Mouse (Mus musculus) kidney, embryonic 16.5 days (tissue): ENCODE measurements around the gene 5530401A14Rik. TPM values are rescaled to one million over a fixed set of nuclear protein-coding genes. Genes with fewer than 3 reads are reported as not detected.

ENCODE experiments used
- ATAC-seq: fragments of 200-750 bp; cut with Nextera tagmentation; 2 replicates; pipeline ENCODE4 v1.8.0; 2017; ENCODE audit warnings: moderate TSS enrichment; ENCODE audit not compliant: low FRiP score, low TSS enrichment
- H3K27ac ChIP-seq: fragments of 300-500 bp; sonication (generic); 2 replicates; pipeline ENCODE4 v1.5.1; 2014; ENCODE audit warnings: low read length
- H3K27me3 ChIP-seq: fragments of 300-500 bp; sonication (generic); 2 replicates; pipeline ENCODE4 v1.6.1; 2014; ENCODE audit warnings: low read length, control low read depth, mixed read lengths; ENCODE audit not compliant: insufficient read depth
- H3K36me3 ChIP-seq: fragments of 300-500 bp; sonication (generic); 2 replicates; pipeline ENCODE4 v1.6.1; 2014; ENCODE audit warnings: low read length, control low read depth, mixed read lengths; ENCODE audit not compliant: insufficient read depth
- H3K4me1 ChIP-seq: fragments of 300-500 bp; sonication (generic); 2 replicates; pipeline ENCODE4 v1.6.1; 2014; ENCODE audit warnings: low read length, control low read depth, mixed read lengths; ENCODE audit not compliant: insufficient read depth
- H3K4me2 ChIP-seq: fragments of 300-500 bp; sonication (generic); replicated peaks from 2 replicates; pipeline ENCODE4 v1.6.1; 2014; ENCODE audit warnings: low read depth, low read length
- H3K4me3 ChIP-seq: fragments of 300-500 bp; sonication (generic); 2 replicates; pipeline ENCODE4 v1.5.1; 2014; ENCODE audit warnings: mild to moderate bottlenecking, low read length
- H3K9ac ChIP-seq: fragments of 300-500 bp; sonication (generic); replicated peaks from 2 replicates; pipeline ENCODE4 v1.6.1; 2014; ENCODE audit warnings: low read length
- H3K9me3 ChIP-seq: fragments of 300-500 bp; sonication (generic); 2 replicates; pipeline ENCODE4 v1.6.1; 2016; ENCODE audit warnings: low read length, control low read depth
- WGBS: fragments of 180-500 bp; shearing (Covaris S2); extraction: QIAGEN DNeasy Blood & Tissue Kit; methylation state at CpG from one replicate; pipeline ENCODE4 v1.1.7; 2014; 5-methylcytosine and 5-hydroxymethylcytosine counted together
- polyA plus RNA-seq: library from polyadenylated mRNA; unstranded; fragments of >200 nt; fragmentation: Nextera tagmentation; extraction: Ambion mirVana; gene quantifications from 2 replicates; pipeline ENCODE4 v1.2.1, GENCODE M21; 2015

5530401A14Rik gene
- polyA plus RNA-seq = not detected in 2 replicates

- WGBS = 25% methylated on average over 4 of the region's 4 CpGs
- Histone ChIP-seq H3K9me3 (no peaks in the 10 kb centered on the region), H3K4me2 (no peak within 1 kb of the TSS), H3K9ac (no peak within 1 kb of the TSS), H3K27ac (no peak within 1 kb of the TSS), H3K4me3 (no peak within 1 kb of the TSS), H3K4me1 (peaks cover 14% of the 10 kb centered on the region), H3K27me3 (no peaks in the 10 kb centered on the region), H3K36me3 (no peaks in the 10 kb centered on the region)
- peak; percentile 51; the same call in 1 of the 2 replicates for ATAC-seq
These were observed at the start of gene 5530401A14Rik for GRCm38 (mm10) chr11:81860250-81860972. Gene 5530401A14Rik (plus strand): TSS chr11:81860673.

DNA sequence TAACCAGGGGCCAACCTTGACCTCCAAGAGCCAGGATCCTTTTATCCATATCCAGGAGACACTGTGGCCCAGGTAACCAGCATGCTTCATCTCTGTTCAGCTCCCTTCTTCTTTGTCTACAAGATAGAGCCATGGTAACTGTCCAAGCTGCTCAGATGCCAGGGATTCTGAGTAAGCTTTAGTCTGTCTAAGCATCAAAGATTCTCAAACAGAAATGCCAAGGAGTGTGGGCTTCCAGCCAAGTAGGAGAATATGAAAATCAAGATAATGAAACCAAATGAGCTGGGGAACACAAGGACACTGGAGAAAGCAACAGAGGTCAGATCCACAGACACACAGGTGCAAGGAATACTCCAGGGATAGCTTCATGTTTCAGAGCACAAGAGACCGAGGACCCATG, 45.7 kb upstream of the 5530401A14Rik start:
- WGBS = 63% methylated on average over 1 of the region's 1 CpGs
- H3K27me3 ChIP-seq = no peaks in the 10 kb centered on the region
- ATAC-seq = no peak
- H3K27ac ChIP-seq = no peak overlapping the region
- no peak overlapping the region for H3K4me2 ChIP-seq
- no peak overlapping the region for H3K4me3 ChIP-seq
- no peaks in the 10 kb centered on the region for H3K4me1 ChIP-seq
- peaks cover 4% of the 10 kb centered on the region; the same call in 1 of the 2 replicates for H3K9me3 ChIP-seq
- no peaks in the 10 kb centered on the region for H3K36me3 ChIP-seq
- H3K9ac ChIP-seq = no peak overlapping the region

- no peak overlapping the region for H3K9ac ChIP-seq
- no peaks in the 10 kb centered on the region for H3K27me3 ChIP-seq
- no peaks in the 10 kb centered on the region for H3K4me1 ChIP-seq
- H3K9me3 ChIP-seq = no peaks in the 10 kb centered on the region
- no peaks in the 10 kb centered on the region for H3K36me3 ChIP-seq
- no peak; the same call in 1 of the 2 replicates for ATAC-seq
- no peak overlapping the region for H3K4me3 ChIP-seq
- H3K4me2 ChIP-seq = no peak overlapping the region
- no peak overlapping the region for H3K27ac ChIP-seq
- WGBS = 29% methylated on average over 5 of the region's 5 CpGs
These were observed 43.9 kb upstream of the 5530401A14Rik start for GRCm38 (mm10) chr11:81816531-81816930.

DNA sequence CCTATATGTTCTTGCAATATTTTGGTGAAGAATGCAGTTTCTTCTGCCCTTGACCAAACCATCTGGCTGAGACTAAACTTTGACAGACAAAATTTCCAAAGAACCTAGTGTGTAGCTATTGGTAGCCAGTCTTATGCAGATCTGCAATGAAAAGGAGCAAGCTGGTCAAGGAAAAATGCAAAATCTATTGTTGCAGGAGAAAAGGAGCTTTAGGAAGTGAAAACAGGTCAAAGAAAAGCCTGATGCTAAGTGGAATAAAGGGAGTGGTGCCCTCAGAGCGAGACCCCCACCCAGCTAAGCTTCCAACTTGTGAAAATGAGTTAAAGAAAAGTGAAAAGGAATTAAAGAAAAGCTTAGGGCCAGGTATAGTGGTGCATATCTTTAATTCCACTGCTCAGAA, 28.1 kb upstream of the 5530401A14Rik start:
- Histone ChIP-seq H3K27ac (no peak overlapping the region), H3K27me3 (no peaks in the 10 kb centered on the region), H3K9me3 (no peaks in the 10 kb centered on the region), H3K36me3 (no peaks in the 10 kb centered on the region), H3K4me2 (no peak overlapping the region), H3K4me3 (no peak overlapping the region), H3K4me1 (no peaks in the 10 kb centered on the region), H3K9ac (no peak overlapping the region)
- 62% methylated on average over 1 of the region's 1 CpGs for WGBS
- ATAC-seq = no peak

DNA sequence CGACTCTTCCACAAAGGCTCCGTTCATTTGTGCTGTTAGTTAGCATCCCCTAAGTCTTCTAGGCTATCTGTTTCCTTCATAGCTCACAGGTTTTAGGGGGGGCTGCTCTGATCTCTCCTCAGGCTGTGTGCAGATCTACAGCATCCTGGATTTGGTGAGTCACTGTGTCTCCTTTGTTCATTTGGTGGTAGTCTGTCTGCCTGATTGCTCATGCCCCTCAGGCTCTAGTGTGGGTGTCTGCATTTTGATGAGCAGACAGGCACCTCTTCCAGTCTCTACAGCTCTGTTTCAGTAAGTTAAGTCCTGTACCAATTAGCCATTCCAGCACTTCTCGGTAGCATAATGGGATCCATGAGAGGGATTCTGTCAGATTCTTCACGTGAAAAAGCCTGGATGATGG, 22.0 kb upstream of the 5530401A14Rik start:
- 79% methylated on average over 4 of the region's 4 CpGs for WGBS
- Histone ChIP-seq H3K36me3 (no peaks in the 10 kb centered on the region), H3K27ac (no peak overlapping the region), H3K4me3 (no peak overlapping the region), H3K27me3 (no peaks in the 10 kb centered on the region), H3K9me3 (no peaks in the 10 kb centered on the region), H3K9ac (no peak overlapping the region), H3K4me1 (no peaks in the 10 kb centered on the region), H3K4me2 (no peak overlapping the region)
- no peak for ATAC-seq

DNA sequence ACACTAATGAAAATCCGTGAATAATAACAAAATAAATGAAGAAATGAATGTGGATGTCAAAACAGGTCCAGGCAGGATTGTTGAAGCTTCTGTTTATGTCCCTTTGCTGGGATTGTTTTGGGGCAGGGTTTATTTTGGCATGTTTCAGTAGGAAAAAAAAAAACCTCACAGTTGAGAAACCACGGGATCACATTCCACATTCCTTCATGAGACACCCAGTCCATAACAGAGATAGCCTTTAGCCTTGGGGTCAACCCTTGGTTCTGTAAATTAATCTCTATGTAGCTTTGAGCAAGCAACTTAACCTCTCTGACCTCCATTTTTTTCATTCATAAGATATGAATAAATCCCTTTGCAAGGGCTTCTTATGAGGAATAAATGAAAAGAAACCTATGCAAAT, 19.5 kb upstream of the 5530401A14Rik start:
- no peaks in the 10 kb centered on the region for H3K27me3 ChIP-seq
- H3K36me3 ChIP-seq = no peaks in the 10 kb centered on the region
- WGBS = 38% methylated on average over 2 of the region's 2 CpGs
- no peak overlapping the region for H3K4me3 ChIP-seq
- no peak overlapping the region for H3K9ac ChIP-seq
- no peak overlapping the region for H3K4me2 ChIP-seq
- no peaks in the 10 kb centered on the region for H3K4me1 ChIP-seq
- ATAC-seq = no peak
- H3K27ac ChIP-seq = no peak overlapping the region
- H3K9me3 ChIP-seq = no peaks in the 10 kb centered on the region

- H3K36me3 ChIP-seq = no peaks in the 10 kb centered on the region
- no peak for ATAC-seq
- H3K4me1 ChIP-seq = no peaks in the 10 kb centered on the region
- no peak overlapping the region for H3K4me3 ChIP-seq
- no peaks in the 10 kb centered on the region for H3K9me3 ChIP-seq
- no peak overlapping the region for H3K4me2 ChIP-seq
- WGBS = 66% methylated on average over 5 of the region's 5 CpGs
- H3K27me3 ChIP-seq = no peaks in the 10 kb centered on the region
- no peak overlapping the region for H3K9ac ChIP-seq
- no peak overlapping the region for H3K27ac ChIP-seq
These were observed 15.3 kb upstream of the 5530401A14Rik start for GRCm38 (mm10) chr11:81845010-81845685.

- WGBS = 86% methylated on average over 3 of the region's 3 CpGs
- no peak for ATAC-seq
- Histone ChIP-seq H3K9me3 (no peaks in the 10 kb centered on the region), H3K4me2 (no peak overlapping the region), H3K27ac (no peak overlapping the region), H3K27me3 (no peaks in the 10 kb centered on the region), H3K36me3 (no peaks in the 10 kb centered on the region), H3K9ac (no peak overlapping the region), H3K4me1 (no peaks in the 10 kb centered on the region), H3K4me3 (no peak overlapping the region)
These were observed 14.8 kb upstream of the 5530401A14Rik start for GRCm38 (mm10) chr11:81845686-81846036.

- WGBS = 24% methylated on average over 1 of the region's 1 CpGs
- Histone ChIP-seq H3K27ac (no peak overlapping the region), H3K36me3 (no peaks in the 10 kb centered on the region), H3K9me3 (no peaks in the 10 kb centered on the region), H3K4me3 (no peak overlapping the region), H3K27me3 (no peaks in the 10 kb centered on the region), H3K9ac (no peak overlapping the region), H3K4me1 (no peaks in the 10 kb centered on the region), H3K4me2 (no peak overlapping the region)
- 0 out of 2 replicates have a peak, but pooled peaks have one; percentile 54 for ATAC-seq
These were observed 12.5 kb upstream of the 5530401A14Rik start for GRCm38 (mm10) chr11:81847773-81848490.
